Mouse (Mus musculus) lung, adult 2 months (tissue): ENCODE results near the gene Fam13c.

Source experiments
- CTCF ChIP-seq: fragments of 200-500 bp; IDR thresholded peaks from 2 replicates; pipeline ENCODE4 v1.5.1; 2011; ENCODE audit warnings: mild to moderate bottlenecking, low read length, control low read depth; ENCODE audit not compliant: insufficient read depth
- POLR2A ChIP-seq: fragments of 200-500 bp; IDR thresholded peaks from 2 replicates; pipeline ENCODE4 v1.6.1; 2011; ENCODE audit warnings: low read depth, mild to moderate bottlenecking, control low read depth, low read length, borderline replicate concordance; ENCODE audit errors: extremely low read depth

DNA sequence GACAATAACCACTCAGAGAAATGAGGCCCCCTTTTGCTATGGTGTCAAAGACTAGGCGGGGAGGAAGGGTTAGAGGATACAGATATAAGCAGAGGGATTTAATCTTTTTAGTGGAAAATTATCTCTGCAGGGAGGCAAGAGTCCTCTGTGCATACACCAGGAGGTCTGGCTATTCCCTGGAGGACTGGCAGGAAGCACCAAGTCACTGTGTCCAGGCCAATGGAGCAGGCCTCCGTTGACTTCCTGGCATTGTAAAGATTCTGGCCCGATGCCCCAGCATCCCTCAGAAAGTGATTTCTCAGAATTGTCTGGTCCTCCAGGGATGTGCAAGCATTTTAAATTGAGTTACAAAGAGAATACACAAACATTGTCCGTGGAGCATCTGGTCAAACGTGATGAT lies 3.0 kb upstream of the Fam13c start:
- TF ChIP-seq CTCF (no peak), POLR2A (no peak)
